Mouse (Mus musculus) liver, embryonic 14.5 days (tissue): ENCODE data around the gene Aamp.

ENCODE experiments used
- CTCF ChIP-seq: IDR thresholded peaks from 2 replicates; pipeline ENCODE4 v1.5.1; 2016; ENCODE audit warnings: antibody characterized with exemption, low read depth, control low read depth
- EP300 ChIP-seq: IDR thresholded peaks from 2 replicates; pipeline ENCODE4 v1.6.1; 2016; ENCODE audit warnings: antibody characterized with exemption, low read depth

- TF ChIP-seq CTCF = peak; percentile 85
- TF ChIP-seq EP300 = no peak
Measured at GRCm38 (mm10) chr1:74313049-74313692, 28.6 kb upstream of the Aamp start.
